8 mouse cellular contexts compared by ENCODE assay signal in genomic region chr19:10948416-10948815, GRCm38 (mm10). TPM values are rescaled to one million over a fixed set of nuclear protein-coding genes. Genes with fewer than 3 reads are reported as not detected.
A peak's percentile ranks its signal among the peaks of the same experiment; 100 is the strongest.
DNase-seq lines count a peak whose midpoint lies in the region; ATAC-seq and TF ChIP-seq lines count a peak whose summit lies in the region.

No protein-coding gene starts in this region.

- no peak for ATAC-seq in lung, postnatal 0 days
- ATAC-seq in limb, embryonic 11.5 days (ENCODE audit: insufficient number of reproducible peaks, low FRiP score, low TSS enrichment, low read depth) = no peak
- ATAC-seq in neural tube, embryonic 13.5 days (ENCODE audit: low read depth) = peak; percentile 21; the same call in 1 of the 2 replicates

- no peaks in the 10 kb centered on the region for H3K27me3 ChIP-seq in lung, postnatal 0 days (replicated peaks; ENCODE audit: insufficient read depth, low read length)
- H3K27me3 ChIP-seq in forebrain, embryonic 10.5 days (ENCODE audit: poor library complexity, severe bottlenecking) = no peaks in the 10 kb centered on the region
- H3K27me3 ChIP-seq in limb, embryonic 11.5 days (ENCODE audit: control insufficient read depth, insufficient read depth, low read length) = no peaks in the 10 kb centered on the region
- no peaks in the 10 kb centered on the region for H3K27me3 ChIP-seq in neural tube, embryonic 13.5 days

- H3K4me1 ChIP-seq in lung, postnatal 0 days (ENCODE audit: insufficient read depth, low read depth, low read length) = peaks cover 9% of the 10 kb centered on the region
- peaks cover 46% of the 10 kb centered on the region for H3K4me1 ChIP-seq in forebrain, embryonic 10.5 days
- peaks cover 12% of the 10 kb centered on the region for H3K4me1 ChIP-seq in limb, embryonic 11.5 days (ENCODE audit: control insufficient read depth, insufficient read depth, low read length)
- H3K4me1 ChIP-seq in neural tube, embryonic 13.5 days (replicated peaks) = peaks cover 41% of the 10 kb centered on the region

- H3K9me3 ChIP-seq in lung, postnatal 0 days (ENCODE audit: low read length) = no peaks in the 10 kb centered on the region
- H3K9me3 ChIP-seq in forebrain, embryonic 10.5 days = no peaks in the 10 kb centered on the region
- no peaks in the 10 kb centered on the region for H3K9me3 ChIP-seq in limb, embryonic 11.5 days (ENCODE audit: control insufficient read depth, low read length)
- H3K9me3 ChIP-seq in neural tube, embryonic 13.5 days = no peaks in the 10 kb centered on the region

- no peak for TF ChIP-seq CTCF in lung, postnatal 0 days (IDR thresholded peaks at IDR 0.05)

- peak overlapping the region; percentile 35; the same call in 1 of the 2 replicates for H3K27ac ChIP-seq in lung, postnatal 0 days (ENCODE audit: low read length)
- peak overlapping the region; percentile 82 for H3K27ac ChIP-seq in forebrain, embryonic 10.5 days
- H3K27ac ChIP-seq in limb, embryonic 11.5 days (replicated peaks; ENCODE audit: low read depth, low read length) = no peak overlapping the region
- H3K27ac ChIP-seq in neural tube, embryonic 13.5 days (replicated peaks) = no peak overlapping the region

- H3K4me3 ChIP-seq in lung, postnatal 0 days (ENCODE audit: low read depth, low read length) = peak overlapping the region; percentile 60
- H3K4me3 ChIP-seq in forebrain, embryonic 10.5 days = peak overlapping the region; percentile 76
- H3K4me3 ChIP-seq in limb, embryonic 11.5 days (ENCODE audit: low read depth, low read length) = peak overlapping the region; percentile 71
- peak overlapping the region; percentile 74 for H3K4me3 ChIP-seq in neural tube, embryonic 13.5 days

- peaks cover 5% of the 10 kb centered on the region; the same call in 1 of the 2 replicates for H3K36me3 ChIP-seq in lung, postnatal 0 days (ENCODE audit: insufficient read depth, low read length)
- H3K36me3 ChIP-seq in forebrain, embryonic 10.5 days (replicated peaks) = peaks cover 37% of the 10 kb centered on the region
- H3K36me3 ChIP-seq in limb, embryonic 11.5 days (ENCODE audit: control insufficient read depth, insufficient read depth, low read length) = peaks cover 14% of the 10 kb centered on the region
- H3K36me3 ChIP-seq in neural tube, embryonic 13.5 days = peaks cover 29% of the 10 kb centered on the region

- DNase-seq in adrenal gland, adult (ENCODE audit: inconsistent age in 2 of 2, low spot score in 1 of 2) = peak; percentile 34 to 68
- no peak for DNase-seq in adrenal gland, postnatal 36 days
- DNase-seq in lung, postnatal 0 days (ENCODE audit: low spot score) = no peak
- no peak for DNase-seq in lung, postnatal 4 days
- no peak for DNase-seq in forebrain, embryonic 10.5 days (ENCODE audit: extremely low spot score, low spot score)
- peak; percentile 29 for DNase-seq in limb, embryonic 11.5 days (ENCODE audit: low spot score)
- DNase-seq in ovary, postnatal 14 days (ENCODE audit: low spot score) = no peak

- TF ChIP-seq EP300 in lung, postnatal 0 days (IDR thresholded peaks at IDR 0.05) = no peak

- under 1% methylated on average over 20 of the region's 20 CpGs for WGBS in lung, postnatal 0 days
- under 1% methylated on average over 20 of the region's 20 CpGs for WGBS in forebrain, embryonic 10.5 days
- 1% methylated on average over 20 of the region's 20 CpGs for WGBS in limb, embryonic 11.5 days
- WGBS in neural tube, embryonic 13.5 days = under 1% methylated on average over 20 of the region's 20 CpGs

- peak overlapping the region; percentile 84 for H3K4me2 ChIP-seq in lung, postnatal 0 days (replicated peaks; ENCODE audit: low read depth, low read length)
- H3K4me2 ChIP-seq in limb, embryonic 11.5 days (ENCODE audit: low read depth, severe bottlenecking) = peak overlapping the region; percentile 100
- H3K4me2 ChIP-seq in neural tube, embryonic 13.5 days = peak overlapping the region; percentile 100

- H3K9ac ChIP-seq in lung, postnatal 0 days (replicated peaks; ENCODE audit: low read depth) = peak overlapping the region; percentile 72
- H3K9ac ChIP-seq in limb, embryonic 11.5 days (ENCODE audit: low read length) = peak overlapping the region; percentile 81
- peak overlapping the region; percentile 88 for H3K9ac ChIP-seq in neural tube, embryonic 13.5 days

RNA-seq across cellular contexts. Expression of gene Ccdc86, which starts 0.7 kb away (rescaled TPM):
- 10 to 100 TPM; 16.8 to 18.4 TPM for total RNA-seq in adrenal gland, postnatal 36 days (2021)
- 13.5 and 14.7 TPM in 2 replicates for polyA plus RNA-seq in lung, postnatal 0 days (2015; fragmentation: Nextera tagmentation; extraction: Ambion mirVana)
- polyA plus RNA-seq in forebrain, embryonic 10.5 days (2016; fragmentation: Nextera tagmentation; extraction: Ambion mirVana) = 45.0 and 46.0 TPM in 2 replicates
- 30.2 and 32.3 TPM in 2 replicates for polyA plus RNA-seq in limb, embryonic 11.5 days (2014; fragmentation: Nextera tagmentation; extraction: Ambion mirVana)
- polyA plus RNA-seq in neural tube, embryonic 13.5 days (2015; fragmentation: Nextera tagmentation; extraction: Ambion mirVana) = 14.6 and 15.3 TPM in 2 replicates

RNA-seq across cellular contexts. Expression of gene Ptgdr2, which starts 11.5 kb away (rescaled TPM):
- total RNA-seq in adrenal gland, postnatal 36 days (2021) = not detected
- 0.36 and 0.45 TPM in 2 replicates for polyA plus RNA-seq in lung, postnatal 0 days (2015; fragmentation: Nextera tagmentation; extraction: Ambion mirVana)
- polyA plus RNA-seq in forebrain, embryonic 10.5 days (2016; fragmentation: Nextera tagmentation; extraction: Ambion mirVana) = 0.06 and 0.09 TPM in 2 replicates
- not detected in 2 replicates for polyA plus RNA-seq in limb, embryonic 11.5 days (2014; fragmentation: Nextera tagmentation; extraction: Ambion mirVana)
- not detected in 2 replicates for polyA plus RNA-seq in neural tube, embryonic 13.5 days (2015; fragmentation: Nextera tagmentation; extraction: Ambion mirVana)

RNA-seq across cellular contexts. Expression of gene Ms4a10, which starts 26.1 kb away (rescaled TPM):
- 10 to 100 TPM in 1 of 2 experiments, under 1 TPM in 1; 0.73 to 23.5 TPM for total RNA-seq in adrenal gland, postnatal 36 days (2021)
- polyA plus RNA-seq in lung, postnatal 0 days (2015; fragmentation: Nextera tagmentation; extraction: Ambion mirVana) = not detected in 2 replicates
- polyA plus RNA-seq in forebrain, embryonic 10.5 days (2016; fragmentation: Nextera tagmentation; extraction: Ambion mirVana) = not detected in 2 replicates
- not detected in 2 replicates for polyA plus RNA-seq in limb, embryonic 11.5 days (2014; fragmentation: Nextera tagmentation; extraction: Ambion mirVana)
- not detected in 2 replicates for polyA plus RNA-seq in neural tube, embryonic 13.5 days (2015; fragmentation: Nextera tagmentation; extraction: Ambion mirVana)

RNA-seq across cellular contexts. Expression of gene Zp1, which starts 28.0 kb away (rescaled TPM):
- total RNA-seq in adrenal gland, postnatal 36 days (2021) = not detected
- polyA plus RNA-seq in lung, postnatal 0 days (2015; fragmentation: Nextera tagmentation; extraction: Ambion mirVana) = not detected in 2 replicates
- polyA plus RNA-seq in forebrain, embryonic 10.5 days (2016; fragmentation: Nextera tagmentation; extraction: Ambion mirVana) = not detected in 2 replicates
- polyA plus RNA-seq in limb, embryonic 11.5 days (2014; fragmentation: Nextera tagmentation; extraction: Ambion mirVana) = not detected in 2 replicates
- polyA plus RNA-seq in neural tube, embryonic 13.5 days (2015; fragmentation: Nextera tagmentation; extraction: Ambion mirVana) = not detected in 2 replicates

RNA-seq across cellular contexts. Expression of gene Ms4a15, which starts 44.6 kb away (rescaled TPM):
- not detected for total RNA-seq in adrenal gland, postnatal 36 days (2021)
- polyA plus RNA-seq in lung, postnatal 0 days (2015; fragmentation: Nextera tagmentation; extraction: Ambion mirVana) = 0.15 and 0.37 TPM in 2 replicates
- polyA plus RNA-seq in forebrain, embryonic 10.5 days (2016; fragmentation: Nextera tagmentation; extraction: Ambion mirVana) = 0.11 TPM in 1 of 2 replicates, not detected in the other
- polyA plus RNA-seq in limb, embryonic 11.5 days (2014; fragmentation: Nextera tagmentation; extraction: Ambion mirVana) = 0.18 TPM in 1 of 2 replicates, not detected in the other
- not detected in 2 replicates for polyA plus RNA-seq in neural tube, embryonic 13.5 days (2015; fragmentation: Nextera tagmentation; extraction: Ambion mirVana)

Comparison
In these comparisons a context has a peak if more than half of its experiments do, and no peak if none do; other contexts are left out.
1. DNase-seq: peak in adrenal gland, adult (2 of 2) and limb, embryonic 11.5 days (single experiment); none in adrenal gland, postnatal 36 days (0 of 2), lung, postnatal 0 days (single experiment), lung, postnatal 4 days (0 of 2), forebrain, embryonic 10.5 days (single experiment) and ovary, postnatal 14 days (single experiment).
2. H3K27ac ChIP-seq: peak in lung, postnatal 0 days (single experiment) and forebrain, embryonic 10.5 days (single experiment); none in limb, embryonic 11.5 days (single experiment) and neural tube, embryonic 13.5 days (single experiment).
3. Peak in every context shown above with its lines, with median percentiles within 50 percentile points of each other: H3K4me2 ChIP-seq, H3K4me3 ChIP-seq and H3K9ac ChIP-seq.